Mouse (Mus musculus) fibroblast of lung, adult 2 months (primary cell): ENCODE data around the gene Cisd1.
A peak's percentile ranks its signal among the peaks of the same experiment; 100 is the strongest.
"Not testable (repeated sequence)": the region's sequence is repeated elsewhere in the genome, so short reads cannot be mapped to it uniquely, and the experiment has no call there.

Source experiments
- DNase-seq: peaks from one replicate; pipeline ENCODE4 v3.0.0-alpha.2; 2011; ENCODE audit warnings: low read depth

The Cisd1 gene

DNA sequence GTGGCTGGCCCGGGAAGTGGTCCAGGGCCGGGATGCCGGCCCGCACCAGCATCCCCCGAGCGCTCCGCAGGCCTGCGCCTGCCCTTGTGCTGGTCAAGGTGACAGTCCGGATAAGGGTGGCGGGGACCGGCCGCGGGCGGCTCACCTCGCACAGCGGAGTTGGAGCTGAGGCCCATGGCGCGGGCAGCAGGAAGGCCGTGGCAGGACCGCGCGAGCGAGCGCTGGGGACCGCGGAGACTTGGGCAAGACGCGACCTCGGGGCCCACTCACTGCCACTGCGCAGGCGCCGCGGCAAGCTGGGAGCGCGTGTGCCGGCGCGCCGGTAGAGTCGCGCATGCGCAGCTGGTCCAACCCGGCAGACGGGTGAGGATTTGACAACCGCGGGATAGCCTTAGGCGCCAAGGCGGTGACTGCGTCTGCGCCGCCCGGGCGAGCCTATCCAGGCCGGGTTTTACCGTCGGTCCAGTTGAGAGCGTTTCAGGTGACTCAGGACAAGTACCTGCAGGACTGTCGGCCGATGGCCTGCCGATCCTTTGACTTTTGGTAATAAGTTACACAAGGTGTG is at the start of gene Cisd1:
TSS of gene Cisd1 (minus strand) at position 376 of the 565 bp plus-strand sequence.
- peak; percentile 86 for DNase-seq

DNA sequence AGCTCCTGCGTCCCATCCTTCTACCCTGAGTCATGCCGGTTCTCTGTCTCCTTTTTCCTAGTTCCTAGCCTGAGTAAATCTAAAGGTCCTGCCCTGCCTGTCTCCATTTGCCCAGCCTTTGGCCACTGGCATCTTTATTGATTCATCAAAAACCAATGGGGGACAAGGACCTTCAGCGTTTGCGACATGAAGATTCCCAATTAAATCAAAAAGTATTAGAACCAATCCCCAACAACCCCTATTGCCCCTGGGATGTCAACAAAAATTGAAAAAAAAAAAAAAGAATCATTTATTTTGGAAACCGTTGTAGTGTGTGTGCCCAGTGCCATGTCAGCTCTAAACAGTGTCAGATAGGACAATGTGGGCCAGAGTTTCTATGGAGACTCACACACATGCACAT is 44.6 kb upstream of the Cisd1 start:
- no peak for DNase-seq

GRCm38 (mm10) chr10:71384159-71385044 is 39.6 kb upstream of the Cisd1 start:
- DNase-seq, result no peak

DNA sequence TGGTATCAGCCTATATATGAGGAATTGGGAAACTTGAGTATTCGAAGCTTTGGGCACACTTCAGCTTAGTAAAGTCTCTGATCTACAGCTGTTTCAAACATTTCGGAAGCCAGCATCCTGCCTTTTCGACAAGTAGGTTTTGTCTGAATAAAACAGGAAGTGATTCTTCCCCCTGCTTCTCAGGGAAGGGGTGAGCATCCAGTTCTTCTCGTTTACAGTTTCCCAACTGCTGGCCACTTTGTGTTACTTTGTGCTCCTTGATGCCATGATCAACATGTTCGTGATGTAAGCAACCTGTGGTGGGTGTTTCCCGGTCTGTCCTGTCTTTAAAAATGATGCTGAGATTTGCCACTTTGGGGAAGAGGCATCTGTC is 38.8 kb upstream of the Cisd1 start:
- not testable (repeated sequence) for DNase-seq

- no peak for DNase-seq
Observed at GRCm38 (mm10) chr10:71382858-71383551, 38.3 kb upstream of the Cisd1 start.

- DNase-seq, result no peak
Observed at GRCm38 (mm10) chr10:71382109-71382508, 37.4 kb upstream of the Cisd1 start.

DNA sequence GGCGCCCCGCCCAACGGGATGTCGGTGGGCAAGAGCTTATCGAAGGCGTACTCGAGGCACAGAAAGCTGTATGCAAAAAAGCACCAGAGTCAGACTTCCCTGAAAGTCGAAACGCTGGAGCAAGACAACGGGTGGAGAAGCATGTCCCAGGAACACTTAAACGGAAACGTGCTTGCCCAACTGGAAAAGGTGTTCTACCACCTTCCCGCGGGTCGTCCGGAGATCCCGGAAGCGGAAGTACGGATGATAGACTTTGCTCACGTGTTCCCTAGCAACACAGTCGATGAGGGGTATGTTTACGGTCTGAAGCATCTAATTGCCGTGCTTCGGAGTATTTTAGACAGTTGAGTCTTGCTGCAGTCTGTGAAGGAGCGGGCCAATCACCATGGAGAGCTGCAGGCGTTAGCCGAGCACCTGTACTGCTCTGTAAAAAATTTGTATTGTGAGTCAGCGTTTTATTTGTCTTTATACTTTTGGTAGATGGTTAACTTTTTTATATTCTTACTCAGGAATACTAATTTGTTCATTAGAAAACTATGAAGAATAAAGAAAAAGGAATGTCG is 36.8 kb upstream of the Cisd1 start:
- no peak for DNase-seq

DNA sequence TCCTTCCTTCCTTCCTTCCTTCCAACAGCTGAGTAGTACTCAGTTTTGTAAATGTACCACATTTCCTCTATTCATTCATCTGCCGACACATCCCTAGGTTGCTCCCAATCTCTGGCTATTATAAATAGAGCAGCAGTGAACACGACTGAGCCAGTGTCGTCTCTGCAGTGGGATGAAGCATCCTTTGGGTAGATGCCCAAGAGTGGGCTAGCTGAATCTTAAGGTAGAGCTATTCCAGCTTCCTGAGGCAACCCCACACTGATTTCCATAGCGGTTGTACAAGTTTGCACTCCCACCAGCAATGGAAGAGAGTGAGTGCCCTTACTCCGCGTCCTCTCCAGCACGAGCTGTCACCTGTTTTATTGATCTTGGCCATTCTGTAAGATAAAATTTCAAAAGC is 35.7 kb upstream of the Cisd1 start:
- DNase-seq, result no peak

DNA sequence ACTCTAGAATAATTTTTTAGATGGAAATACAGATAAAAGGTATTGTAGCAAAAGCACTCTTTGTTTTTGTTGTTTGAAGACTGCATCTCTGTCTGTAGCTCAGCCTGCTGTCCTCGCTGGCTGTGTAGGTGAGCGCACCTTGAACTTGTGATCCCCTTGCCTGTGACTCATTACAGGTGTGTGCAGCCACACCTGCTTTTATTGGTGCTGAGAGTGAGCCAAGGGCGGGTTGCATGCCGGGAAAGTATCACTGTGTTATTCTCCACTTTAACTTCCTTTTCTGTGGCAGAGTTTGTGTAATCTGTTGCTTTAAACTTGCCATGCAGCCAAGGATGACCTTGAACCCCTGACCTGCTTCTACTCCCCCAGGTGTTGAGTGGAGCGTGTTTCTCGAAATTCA is 31.3 kb upstream of the Cisd1 start:
- DNase-seq, result no peak

DNA sequence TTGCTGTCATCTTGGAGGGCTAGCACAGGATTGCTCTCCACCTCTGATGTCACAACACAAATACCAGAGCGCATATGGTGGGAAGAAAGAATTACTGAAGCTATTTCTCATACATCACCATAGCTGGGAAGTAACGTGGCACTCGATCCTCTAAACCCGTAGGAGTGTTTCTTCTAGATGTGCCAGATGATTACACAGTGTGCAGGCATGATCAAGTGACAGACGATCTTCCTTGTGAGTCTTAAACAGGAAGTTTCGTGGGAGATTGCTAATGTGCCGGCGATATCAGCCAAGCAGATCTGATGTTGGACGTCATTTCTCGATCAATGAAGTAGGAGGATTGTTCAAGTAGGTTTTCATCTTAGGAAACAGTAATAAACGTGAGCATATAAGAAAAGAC is 29.0 kb upstream of the Cisd1 start:
- DNase-seq, result no peak

- no peak for DNase-seq
Observed at GRCm38 (mm10) chr10:71371881-71372280, 27.1 kb upstream of the Cisd1 start.

DNA sequence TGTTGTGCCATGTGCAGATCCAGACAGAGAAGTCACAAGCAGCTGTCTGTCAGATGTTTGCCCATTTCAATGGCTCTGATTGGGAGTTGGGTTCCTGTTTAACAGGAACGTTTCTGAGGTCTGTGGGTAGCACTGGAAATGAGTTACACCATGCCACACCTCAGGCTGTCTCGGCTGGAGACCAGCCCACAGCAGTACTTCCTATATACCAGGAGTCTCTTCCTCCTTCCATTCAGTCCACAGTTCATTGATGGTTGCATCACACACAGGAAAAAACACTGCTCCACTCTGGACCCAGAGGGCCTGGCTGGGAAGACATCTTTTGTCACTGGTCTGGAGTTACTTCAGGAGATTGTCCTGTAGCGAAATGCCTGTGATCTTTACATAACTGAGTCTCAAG is 24.7 kb upstream of the Cisd1 start:
- DNase-seq, result no peak

GRCm38 (mm10) chr10:71368128-71368940 is 23.6 kb upstream of the Cisd1 start:
- DNase-seq, result no peak

GRCm38 (mm10) chr10:71363858-71364257 is 19.1 kb upstream of the Cisd1 start:
- DNase-seq, result no peak

DNA sequence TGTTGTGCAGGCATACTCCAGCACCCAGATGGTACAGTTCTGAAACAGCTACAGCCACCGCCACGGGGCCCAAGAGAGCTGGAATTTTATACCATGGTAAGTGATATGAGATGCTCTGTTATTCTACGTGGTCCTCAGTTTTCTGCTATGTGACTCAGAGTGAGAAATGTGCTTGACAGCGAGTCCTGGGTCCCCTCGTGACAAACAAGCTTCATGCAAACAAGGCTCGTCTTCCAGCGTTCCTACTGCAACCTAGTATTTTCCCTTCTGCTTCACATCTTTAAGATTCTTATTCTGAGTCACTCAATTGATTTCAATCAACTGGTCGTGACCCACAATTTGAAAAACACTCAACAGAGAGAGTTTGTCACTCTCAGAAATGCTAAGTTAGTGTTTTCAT is 18.7 kb upstream of the Cisd1 start:
- no peak for DNase-seq

GRCm38 (mm10) chr10:71361836-71362562 is 17.2 kb upstream of the Cisd1 start:
- no peak for DNase-seq

DNA sequence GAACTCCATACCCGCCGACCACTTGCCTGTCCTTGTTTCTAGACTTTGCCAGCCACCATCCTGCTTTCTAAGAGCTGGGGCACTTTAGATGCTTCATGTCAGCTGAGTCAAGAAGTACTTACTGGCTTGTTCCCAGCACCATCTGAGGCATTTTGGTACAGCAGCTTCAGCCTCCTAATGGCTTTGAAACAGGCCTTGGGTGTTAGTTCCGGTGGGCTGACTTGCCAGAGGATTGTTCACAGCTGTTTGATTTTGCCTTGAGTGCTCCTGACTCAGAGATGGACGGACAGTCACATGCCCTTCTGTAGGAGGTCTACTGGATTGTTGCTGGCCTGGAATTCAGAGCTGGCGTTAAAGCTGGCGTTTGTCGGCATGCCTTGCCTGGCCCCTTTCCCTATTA is 16.3 kb upstream of the Cisd1 start:
- no peak for DNase-seq

GRCm38 (mm10) chr10:71354947-71355346 is 10.2 kb upstream of the Cisd1 start:
- DNase-seq, result no peak

DNA sequence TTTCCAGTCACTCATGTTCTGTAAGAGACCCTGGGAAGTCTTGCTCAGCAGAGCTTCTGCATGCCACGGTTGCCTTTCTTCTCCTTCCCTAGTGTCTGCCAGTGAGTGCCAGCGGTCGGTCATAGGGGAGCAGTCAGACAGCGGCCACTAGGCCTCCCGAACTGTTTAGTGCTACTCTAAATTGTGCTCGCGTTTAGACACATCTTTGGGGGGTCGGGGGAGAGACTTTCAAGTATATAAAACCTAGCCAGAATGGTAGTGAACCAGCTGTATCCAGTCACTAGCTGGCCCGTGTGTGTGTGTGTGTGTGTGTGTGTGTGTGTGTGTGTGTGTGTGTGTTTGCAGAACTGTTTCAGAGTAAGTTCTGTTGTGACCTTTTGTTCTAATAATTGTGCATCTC is 9.1 kb upstream of the Cisd1 start:
- DNase-seq, result no peak

GRCm38 (mm10) chr10:71351301-71351700 is 6.5 kb upstream of the Cisd1 start:
- DNase-seq, result no peak

DNA sequence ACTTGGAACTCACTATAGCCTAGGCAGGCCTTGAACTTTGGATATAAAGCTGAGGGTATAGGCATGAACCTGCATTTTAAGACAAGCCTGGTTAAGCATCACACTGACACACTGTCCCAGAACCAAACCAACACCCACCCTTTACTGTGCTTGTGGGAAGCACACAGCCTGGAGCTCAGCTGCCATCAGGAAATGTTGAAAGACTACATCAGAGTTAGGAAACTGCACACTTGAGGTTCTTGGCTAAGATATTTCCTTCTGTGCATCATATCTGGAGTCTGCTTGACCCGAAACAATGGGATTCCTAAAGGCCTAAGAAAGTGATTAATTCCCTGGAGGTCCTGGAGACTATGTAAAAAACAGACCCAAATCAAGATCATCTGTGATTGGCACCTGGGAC is 4.5 kb upstream of the Cisd1 start:
- DNase-seq, result no peak
